Mouse (Mus musculus): Measurements from ENCODE around the gene Relch. TPM values are rescaled to one million over a fixed set of nuclear protein-coding genes. Genes with fewer than 3 reads are reported as not detected.
A peak's percentile ranks its signal among the peaks of the same experiment; 100 is the strongest.

Relch gene
- polyA plus RNA-seq, 1 experiment from 2014 or later, result 22.2 TPM

- no peak overlapping the region for H3K9ac ChIP-seq (ENCODE audit: low read length)
- no peak overlapping the region for H3K4me2 ChIP-seq (ENCODE audit: low read depth, severe bottlenecking)
- WGBS, result 78% methylated on average over 2 of the region's 2 CpGs
- no peak overlapping the region for H3K4me3 ChIP-seq (ENCODE audit: low read depth, low read length)
- H3K27me3 ChIP-seq (ENCODE audit: control insufficient read depth, insufficient read depth, low read length), result no peaks in the 10 kb centered on the region
- H3K4me1 ChIP-seq (ENCODE audit: control insufficient read depth, insufficient read depth, low read length), result no peaks in the 10 kb centered on the region
- no peak for ATAC-seq (ENCODE audit: insufficient number of reproducible peaks, low FRiP score, low TSS enrichment, low read depth)
- no peak for DNase-seq (ENCODE audit: low spot score)
- no peaks in the 10 kb centered on the region for H3K9me3 ChIP-seq (ENCODE audit: control insufficient read depth, low read length)
- no peak overlapping the region for H3K27ac ChIP-seq (replicated peaks; ENCODE audit: low read depth, low read length)
- no peaks in the 10 kb centered on the region for H3K36me3 ChIP-seq (ENCODE audit: control insufficient read depth, insufficient read depth, low read length)
These were observed 107.0 kb downstream of the Relch start for GRCm38 (mm10) chr1:105770685-105771084.

DNA sequence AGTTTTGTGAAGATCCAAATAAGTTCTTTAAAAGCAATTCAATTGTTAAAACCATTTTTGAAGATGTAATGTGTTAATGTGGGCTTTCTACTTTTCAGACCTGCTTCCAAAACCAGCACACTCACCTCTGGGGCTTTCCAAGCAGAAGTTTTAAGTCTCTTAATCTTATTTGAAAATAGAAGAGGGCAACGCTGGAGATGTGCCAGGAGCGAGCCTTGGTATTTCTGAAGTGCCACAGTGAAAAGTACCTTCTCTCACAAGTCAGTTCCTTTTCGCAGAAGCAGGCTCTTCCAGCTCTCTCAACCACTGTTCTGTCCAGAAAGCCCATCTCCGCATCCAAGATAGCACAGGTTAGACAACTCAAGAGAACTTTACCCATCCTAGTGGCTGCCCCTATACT lies 112.8 kb downstream of the Relch start:
- Histone ChIP-seq H3K27ac (replicated peaks; ENCODE audit: low read depth, low read length) (no peak overlapping the region), H3K4me1 (ENCODE audit: control insufficient read depth, insufficient read depth, low read length) (no peaks in the 10 kb centered on the region), H3K36me3 (ENCODE audit: control insufficient read depth, insufficient read depth, low read length) (no peaks in the 10 kb centered on the region), H3K27me3 (ENCODE audit: control insufficient read depth, insufficient read depth, low read length) (peaks cover 15% of the 10 kb centered on the region), H3K9me3 (ENCODE audit: control insufficient read depth, low read length) (no peaks in the 10 kb centered on the region), H3K9ac (ENCODE audit: low read length) (no peak overlapping the region), H3K4me3 (ENCODE audit: low read depth, low read length) (no peak overlapping the region), H3K4me2 (ENCODE audit: low read depth, severe bottlenecking) (no peak overlapping the region)
- no peak for DNase-seq (ENCODE audit: low spot score)
- ATAC-seq (ENCODE audit: insufficient number of reproducible peaks, low FRiP score, low TSS enrichment, low read depth), result no peak
- WGBS, result 87% methylated on average over 4 of the region's 4 CpGs

DNA sequence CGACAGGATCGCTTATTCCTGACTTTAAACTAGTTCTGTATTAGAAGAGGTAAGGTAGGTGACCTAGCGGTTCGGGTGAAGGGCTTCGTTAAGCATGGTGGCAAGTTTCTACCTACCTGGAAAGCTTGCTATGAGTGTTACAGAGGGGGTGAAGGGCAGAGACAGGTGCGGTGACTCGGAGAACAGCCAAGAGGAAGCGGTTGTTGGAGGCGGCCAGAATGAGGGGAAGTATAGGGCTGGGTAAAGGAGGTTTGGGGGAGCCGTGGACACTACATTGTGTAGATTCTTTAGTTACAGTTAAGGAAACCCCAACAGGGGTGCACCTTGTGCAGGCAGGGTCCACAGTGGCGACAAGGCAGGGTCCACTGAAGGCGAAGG lies 116.4 kb downstream of the Relch start:
- Histone ChIP-seq H3K9ac (ENCODE audit: low read length) (no peak overlapping the region), H3K36me3 (ENCODE audit: control insufficient read depth, insufficient read depth, low read length) (no peaks in the 10 kb centered on the region), H3K4me1 (ENCODE audit: control insufficient read depth, insufficient read depth, low read length) (peaks cover 3% of the 10 kb centered on the region; the same call in 1 of the 2 replicates), H3K4me2 (ENCODE audit: low read depth, severe bottlenecking) (peak overlapping the region; percentile 84), H3K27me3 (ENCODE audit: control insufficient read depth, insufficient read depth, low read length) (peaks cover 21% of the 10 kb centered on the region), H3K27ac (replicated peaks; ENCODE audit: low read depth, low read length) (no peak overlapping the region), H3K4me3 (ENCODE audit: low read depth, low read length) (peak overlapping the region; percentile 43), H3K9me3 (ENCODE audit: control insufficient read depth, low read length) (no peaks in the 10 kb centered on the region)
- WGBS, result 35% methylated on average over 12 of the region's 12 CpGs
- ATAC-seq (ENCODE audit: insufficient number of reproducible peaks, low FRiP score, low TSS enrichment, low read depth), result no peak
- no peak for DNase-seq (ENCODE audit: low spot score)

GRCm38 (mm10) chr1:105780457-105781364 lies 117.0 kb downstream of the Relch start, which contains the start of gene Tnfrsf11a:
Gene Tnfrsf11a, plus strand, starts transcription at chr1:105780718.
- WGBS, result 4% methylated on average over 63 of the region's 77 CpGs
- ATAC-seq (ENCODE audit: insufficient number of reproducible peaks, low FRiP score, low TSS enrichment, low read depth) (peak; percentile 63; the same call in 1 of the 2 replicates), DNase-seq (ENCODE audit: low spot score) (peak; percentile 65)
- Histone ChIP-seq H3K36me3 (ENCODE audit: control insufficient read depth, insufficient read depth, low read length) (no peaks in the 10 kb centered on the region), H3K27ac (replicated peaks; ENCODE audit: low read depth, low read length) (no peak within 1 kb of the TSS), H3K27me3 (ENCODE audit: control insufficient read depth, insufficient read depth, low read length) (peaks cover 21% of the 10 kb centered on the region), H3K9me3 (ENCODE audit: control insufficient read depth, low read length) (no peaks in the 10 kb centered on the region), H3K4me2 (ENCODE audit: low read depth, severe bottlenecking) (peak within 1 kb of the TSS; percentile 84), H3K4me3 (ENCODE audit: low read depth, low read length) (peak within 1 kb of the TSS; percentile 43), H3K9ac (ENCODE audit: low read length) (peak within 1 kb of the TSS; percentile 38), H3K4me1 (ENCODE audit: control insufficient read depth, insufficient read depth, low read length) (peaks cover 3% of the 10 kb centered on the region; the same call in 1 of the 2 replicates)

DNA sequence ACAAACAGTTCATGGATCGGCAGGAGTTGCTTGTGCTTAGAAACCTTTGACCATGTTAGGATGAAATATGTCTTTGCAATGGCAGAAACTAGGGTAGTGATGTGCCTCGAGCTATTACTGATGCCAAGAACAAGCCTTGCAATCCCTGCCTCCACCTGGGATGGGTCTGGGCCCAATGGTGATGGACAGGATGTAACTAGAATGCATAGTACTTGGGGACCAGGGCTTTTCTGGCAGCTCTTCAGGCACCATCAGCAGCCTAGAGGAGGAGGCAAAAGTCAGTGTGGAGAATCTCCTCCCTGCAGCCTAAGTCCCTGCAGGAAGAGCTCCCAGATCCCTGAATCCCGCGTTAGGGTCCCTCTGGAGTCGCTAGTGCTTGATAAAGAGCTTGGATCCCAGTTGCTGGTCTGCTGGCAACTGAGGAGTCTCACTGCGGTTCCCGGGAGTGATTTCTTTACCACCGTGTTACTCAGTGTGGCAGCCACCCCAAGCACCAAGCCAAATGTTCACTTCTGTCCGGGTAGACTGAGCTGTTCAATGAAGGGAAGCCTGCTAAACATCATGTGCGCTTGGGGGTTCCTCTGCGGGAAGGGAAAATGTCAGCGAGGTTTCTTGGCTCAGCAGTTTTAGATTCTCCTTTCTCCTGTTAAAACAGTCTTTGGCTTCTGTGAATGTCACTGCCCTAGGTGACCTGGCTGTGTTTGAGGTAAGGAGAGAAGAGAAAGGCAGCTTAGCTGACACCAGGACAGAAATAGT lies 117.9 kb downstream of the Relch start:
- Histone ChIP-seq H3K27me3 (ENCODE audit: control insufficient read depth, insufficient read depth, low read length) (peaks cover 21% of the 10 kb centered on the region), H3K4me1 (ENCODE audit: control insufficient read depth, insufficient read depth, low read length) (peaks cover 3% of the 10 kb centered on the region; the same call in 1 of the 2 replicates), H3K9ac (ENCODE audit: low read length) (no peak overlapping the region), H3K4me3 (ENCODE audit: low read depth, low read length) (0 out of 2 replicates have a peak overlapping the region, but pooled peaks have one; percentile 43), H3K4me2 (ENCODE audit: low read depth, severe bottlenecking) (peak overlapping the region; percentile 84; the same call in 1 of the 2 replicates), H3K36me3 (ENCODE audit: control insufficient read depth, insufficient read depth, low read length) (no peaks in the 10 kb centered on the region), H3K27ac (replicated peaks; ENCODE audit: low read depth, low read length) (no peak overlapping the region), H3K9me3 (ENCODE audit: control insufficient read depth, low read length) (no peaks in the 10 kb centered on the region)
- 34% methylated on average over 12 of the region's 12 CpGs for WGBS
- ATAC-seq (ENCODE audit: insufficient number of reproducible peaks, low FRiP score, low TSS enrichment, low read depth) (no peak), DNase-seq (ENCODE audit: low spot score) (peak; percentile 28)

GRCm38 (mm10) chr1:105784257-105785016 lies 120.8 kb downstream of the Relch start:
- no peak overlapping the region for H3K4me2 ChIP-seq (ENCODE audit: low read depth, severe bottlenecking)
- H3K9ac ChIP-seq (ENCODE audit: low read length), result no peak overlapping the region
- no peak for ATAC-seq (ENCODE audit: insufficient number of reproducible peaks, low FRiP score, low TSS enrichment, low read depth)
- no peaks in the 10 kb centered on the region for H3K9me3 ChIP-seq (ENCODE audit: control insufficient read depth, low read length)
- no peak overlapping the region for H3K27ac ChIP-seq (replicated peaks; ENCODE audit: low read depth, low read length)
- peaks cover 3% of the 10 kb centered on the region; the same call in 1 of the 2 replicates for H3K4me1 ChIP-seq (ENCODE audit: control insufficient read depth, insufficient read depth, low read length)
- no peak for DNase-seq (ENCODE audit: low spot score)
- peaks cover 21% of the 10 kb centered on the region for H3K27me3 ChIP-seq (ENCODE audit: control insufficient read depth, insufficient read depth, low read length)
- H3K36me3 ChIP-seq (ENCODE audit: control insufficient read depth, insufficient read depth, low read length), result no peaks in the 10 kb centered on the region
- WGBS, result 36% methylated on average over 5 of the region's 5 CpGs
- H3K4me3 ChIP-seq (ENCODE audit: low read depth, low read length), result no peak overlapping the region

DNA sequence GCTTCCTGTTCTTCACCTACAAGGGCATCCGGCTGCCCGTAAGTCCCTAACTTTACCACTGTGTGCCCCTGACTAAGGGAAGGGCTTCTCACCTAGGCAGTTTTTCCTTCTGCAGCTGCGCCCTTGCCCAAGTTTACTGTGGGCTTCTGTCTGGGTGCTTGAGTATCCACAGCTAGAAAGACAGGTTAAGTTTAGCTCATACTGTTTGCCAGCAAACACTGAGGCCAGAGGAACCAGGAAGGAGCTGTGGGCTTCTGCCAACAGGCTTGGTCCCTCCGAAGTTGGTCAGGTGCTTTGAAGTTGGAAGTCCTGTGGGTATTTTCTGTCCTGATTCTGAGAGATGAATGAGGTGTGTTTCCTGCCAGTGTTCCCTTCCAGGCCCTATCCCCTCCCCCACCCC lies 121.5 kb downstream of the Relch start:
- Histone ChIP-seq H3K9me3 (ENCODE audit: control insufficient read depth, low read length) (no peaks in the 10 kb centered on the region), H3K27ac (replicated peaks; ENCODE audit: low read depth, low read length) (no peak overlapping the region), H3K36me3 (ENCODE audit: control insufficient read depth, insufficient read depth, low read length) (no peaks in the 10 kb centered on the region), H3K27me3 (ENCODE audit: control insufficient read depth, insufficient read depth, low read length) (peaks cover 18% of the 10 kb centered on the region), H3K4me2 (ENCODE audit: low read depth, severe bottlenecking) (no peak overlapping the region), H3K4me1 (ENCODE audit: control insufficient read depth, insufficient read depth, low read length) (peaks cover 3% of the 10 kb centered on the region; the same call in 1 of the 2 replicates), H3K9ac (ENCODE audit: low read length) (no peak overlapping the region), H3K4me3 (ENCODE audit: low read depth, low read length) (no peak overlapping the region)
- WGBS, result 67% methylated on average over 4 of the region's 4 CpGs
- DNase-seq (ENCODE audit: low spot score) (no peak), ATAC-seq (ENCODE audit: insufficient number of reproducible peaks, low FRiP score, low TSS enrichment, low read depth) (no peak)

Measured in limb, embryonic 11.5 days (tissue).